Mouse (Mus musculus): ENCODE data around the gene Rab8a.

The Rab8a gene

DNA sequence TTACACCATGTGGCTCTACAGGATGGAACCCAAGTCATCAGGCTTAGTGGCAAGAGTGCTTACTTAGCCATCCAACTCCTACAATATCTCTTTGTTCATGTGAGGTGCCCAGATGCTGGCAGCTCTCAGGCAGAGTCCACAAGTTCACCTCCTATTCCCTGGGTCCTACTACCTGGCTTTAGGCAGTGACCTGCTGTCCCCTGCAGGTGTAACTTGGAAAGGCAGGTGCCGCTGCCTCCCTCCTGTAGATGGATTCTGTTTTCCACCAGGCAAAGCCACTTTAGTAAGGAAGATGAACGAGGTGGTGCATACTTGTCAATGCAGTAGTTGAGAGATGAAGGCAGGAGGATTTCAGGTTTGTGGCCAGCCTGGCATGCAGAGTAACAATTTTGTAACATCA is 54.1 kb downstream of the Rab8a start:
- no peak for DNase-seq

DNA sequence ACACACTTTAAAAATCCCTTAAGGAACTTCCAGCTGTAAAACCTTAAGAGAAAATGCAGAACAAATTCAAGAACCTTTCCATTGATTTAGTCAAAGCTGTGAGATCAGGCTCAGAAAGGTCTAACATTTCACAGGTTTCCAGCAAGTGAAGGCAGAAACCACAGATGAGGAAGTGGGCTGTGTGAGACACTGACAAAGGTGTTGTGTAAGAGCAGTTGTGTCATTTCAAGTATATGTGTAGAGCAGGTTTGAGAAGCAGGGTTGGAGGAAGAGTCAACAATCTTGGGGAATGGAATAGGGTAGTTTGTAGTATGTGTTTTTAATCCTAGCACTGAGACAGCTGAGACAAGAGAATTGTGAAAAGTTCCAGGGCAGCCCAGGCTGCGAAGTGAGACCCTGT is 54.9 kb downstream of the Rab8a start:
- no peak for DNase-seq

DNA sequence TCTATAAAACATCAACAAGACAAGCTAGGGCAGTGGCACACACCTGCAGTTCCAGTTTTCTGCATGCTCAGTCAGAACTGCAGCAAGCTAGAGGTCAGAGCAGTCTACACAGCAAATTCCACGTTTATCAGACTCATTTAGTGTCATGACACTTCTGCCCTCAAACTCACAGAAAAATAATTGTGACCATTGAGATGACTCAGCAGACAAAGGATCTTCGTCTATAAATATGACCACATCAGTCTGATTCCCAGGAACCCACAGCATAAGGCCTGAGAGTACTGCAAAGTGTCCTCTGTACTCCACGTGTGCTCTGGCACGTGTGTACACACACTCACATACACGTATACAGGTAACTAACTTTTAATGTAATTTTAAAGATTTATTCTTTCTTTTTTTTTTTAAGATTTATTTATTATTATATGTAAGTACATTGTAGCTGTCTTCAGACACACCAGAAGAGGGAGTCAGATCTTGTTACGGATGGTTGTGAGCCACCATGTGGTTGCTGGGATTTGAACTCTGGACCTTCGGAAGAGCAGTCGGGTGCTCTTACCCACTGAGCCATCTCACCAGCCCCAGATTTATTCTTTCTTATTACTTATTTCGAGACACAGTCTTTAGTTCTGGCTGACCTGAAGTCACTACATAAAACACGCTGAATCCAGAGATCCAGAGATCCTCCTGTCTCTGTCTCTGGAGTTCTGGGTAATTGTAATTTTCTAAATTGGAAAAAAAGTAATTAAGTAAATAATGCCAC is 58.0 kb downstream of the Rab8a start:
- DNase-seq: no peak

DNA sequence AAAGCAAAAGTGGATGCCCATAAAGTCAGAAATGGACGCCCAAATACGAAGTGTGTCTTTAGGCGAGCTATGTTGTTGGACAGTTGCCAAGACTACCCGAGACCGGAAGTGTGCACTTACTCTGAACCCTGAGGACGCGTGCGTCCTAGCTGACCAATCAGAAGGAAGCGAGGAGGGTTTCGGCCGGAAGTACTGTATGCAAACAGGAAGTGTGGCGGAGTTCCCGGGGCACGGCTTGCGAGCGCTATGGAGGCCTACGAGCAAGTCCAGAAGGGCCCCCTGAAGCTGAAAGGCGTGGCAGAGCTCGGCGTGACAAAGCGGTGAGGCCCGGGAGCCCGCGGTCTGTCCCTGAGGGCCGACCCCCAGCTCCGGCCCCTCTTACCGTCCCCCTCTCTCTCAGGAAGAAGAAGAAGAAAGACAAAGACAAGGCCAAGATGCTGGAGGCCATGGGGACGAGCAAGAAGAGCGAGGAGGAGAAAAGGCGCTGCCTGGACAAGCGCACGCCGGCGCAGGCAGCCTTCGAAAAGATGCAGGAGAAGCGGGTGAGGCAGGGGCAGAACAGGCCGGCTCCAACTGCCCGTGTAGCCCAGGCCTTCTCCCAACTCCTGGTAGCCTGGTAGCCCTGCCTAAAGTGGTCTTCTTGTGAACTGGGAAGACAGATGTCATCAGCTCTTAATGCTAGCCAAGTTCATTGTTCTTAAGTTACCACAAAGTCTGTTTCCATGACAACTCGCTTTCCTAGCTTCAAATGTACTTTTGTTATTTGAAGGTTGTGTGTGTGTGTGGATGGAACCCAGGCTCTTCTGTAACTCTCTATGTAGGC is 58.8 kb downstream of the Rab8a start, which contains the start of gene Fam32a:
Gene Fam32a, plus strand, starts transcription at position 190 of the 823 bp plus-strand sequence.
- peak; percentile 86 for DNase-seq

DNA sequence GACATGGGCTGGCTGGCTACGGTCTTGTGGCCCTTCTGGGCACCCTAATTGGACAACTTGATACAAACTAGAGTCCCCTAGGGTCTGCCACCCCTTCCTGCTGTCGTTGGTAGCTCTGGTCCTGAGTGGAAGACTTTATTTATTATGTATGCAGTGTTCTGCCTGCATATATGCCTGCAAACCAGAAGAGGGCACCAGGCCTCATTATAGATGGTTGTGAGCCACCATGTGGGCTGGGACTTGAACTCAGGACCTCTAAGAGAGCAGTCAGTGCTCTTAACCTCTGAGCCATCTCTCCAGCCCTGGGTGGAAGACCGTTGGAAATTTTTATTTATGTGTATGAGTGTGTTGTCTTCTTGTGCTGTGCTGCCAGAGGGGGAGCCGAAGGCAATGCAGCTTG is 59.8 kb downstream of the Rab8a start:
- no peak for DNase-seq

DNA sequence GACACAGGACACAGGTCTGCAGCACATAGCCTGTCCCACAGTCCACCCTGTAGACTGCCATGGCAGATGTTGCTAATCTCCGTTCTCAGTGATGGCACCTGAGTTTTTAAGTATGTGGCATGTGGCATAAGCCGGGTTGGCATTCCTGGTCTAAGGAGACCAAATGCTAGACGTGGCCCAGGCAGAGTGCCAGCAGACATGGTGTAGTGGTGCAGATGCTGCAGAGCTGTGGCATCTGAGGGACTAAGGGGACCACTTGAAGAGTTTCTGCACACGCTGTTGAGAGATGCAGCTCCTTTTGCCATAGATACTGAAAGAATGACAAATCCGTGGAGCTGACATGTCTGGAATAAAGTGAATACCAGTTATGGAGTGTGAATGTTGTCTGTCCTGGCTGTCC is 61.7 kb downstream of the Rab8a start:
- no peak for DNase-seq
